Mouse (Mus musculus) liver, postnatal 0 days (tissue): ENCODE measurements around the gene Fam241a. TPM values are rescaled to one million over a fixed set of nuclear protein-coding genes. Genes with fewer than 3 reads are reported as not detected.

Experiments used
- ATAC-seq: fragments of 200-750 bp; cut with Nextera tagmentation; 2 replicates; pipeline ENCODE4 v1.8.0; 2017; ENCODE audit warnings: mild to moderate bottlenecking, moderate library complexity
- DNase-seq: peaks from one replicate; pipeline ENCODE4 v3.0.0-alpha.2; 2016
- H3K27ac ChIP-seq: fragments of 300-500 bp; sonication (generic); 2 replicates; pipeline ENCODE4 v1.5.1; 2014; ENCODE audit warnings: antibody characterized with exemption, moderate library complexity, mild to moderate bottlenecking, low read depth
- H3K27me3 ChIP-seq: fragments of 300-500 bp; sonication (generic); 2 replicates; pipeline ENCODE4 v1.6.1; 2014; ENCODE audit warnings: low read length, control low read depth, mixed read lengths; ENCODE audit not compliant: insufficient read depth
- H3K36me3 ChIP-seq: fragments of 300-500 bp; sonication (generic); replicated peaks from 2 replicates; pipeline ENCODE4 v1.6.1; 2014; ENCODE audit warnings: mild to moderate bottlenecking, control low read depth, low read length, moderate library complexity, mixed read lengths; ENCODE audit not compliant: insufficient read depth
- H3K4me1 ChIP-seq: fragments of 300-500 bp; sonication (generic); 2 replicates; pipeline ENCODE4 v1.6.1; 2014; ENCODE audit warnings: antibody characterized with exemption, mild to moderate bottlenecking, control low read depth; ENCODE audit not compliant: insufficient read depth
- H3K4me2 ChIP-seq: fragments of 300-500 bp; sonication (generic); 2 replicates; pipeline ENCODE4 v1.6.1; 2014; ENCODE audit warnings: low read depth, mild to moderate bottlenecking, low read length, moderate library complexity, mixed read lengths
- H3K4me3 ChIP-seq: fragments of 300-500 bp; sonication (generic); 2 replicates; pipeline ENCODE4 v1.5.1; 2014; ENCODE audit warnings: low read depth, low read length
- H3K9ac ChIP-seq: fragments of 300-500 bp; sonication (generic); replicated peaks from 2 replicates; pipeline ENCODE4 v1.6.1; 2014; ENCODE audit warnings: mild to moderate bottlenecking, moderate library complexity
- H3K9me3 ChIP-seq: fragments of 300-500 bp; sonication (generic); 2 replicates; pipeline ENCODE4 v1.6.1; 2016; ENCODE audit warnings: mild to moderate bottlenecking, control low read depth, low read length, mixed read lengths
- CTCF ChIP-seq: sonication (generic); IDR thresholded peaks from 2 replicates; pipeline ENCODE4 v1.5.1; 2016; ENCODE audit warnings: antibody characterized with exemption, low read depth
- EP300 ChIP-seq: IDR thresholded peaks from 2 replicates; pipeline ENCODE4 v1.6.1; 2016; ENCODE audit warnings: antibody characterized with exemption, low read depth, mild to moderate bottlenecking
- WGBS: fragments of 180-500 bp; shearing (Covaris S2); extraction: QIAGEN DNeasy Blood & Tissue Kit; methylation state at CpG from one replicate; pipeline ENCODE4 v1.1.7; 2014; ENCODE audit not compliant: insufficient replicate concordance; 5-methylcytosine and 5-hydroxymethylcytosine counted together
- polyA plus RNA-seq: library from polyadenylated mRNA; unstranded; fragments of >200 nt; fragmentation: Nextera tagmentation; extraction: Ambion mirVana; gene quantifications from 2 replicates; pipeline ENCODE4 v1.2.1, GENCODE M21; 2015

The Fam241a gene
- polyA plus RNA-seq, 1 experiment from 2014 or later = 25.5 TPM

GRCm38 (mm10) chr3:127923183-127923582, 27.1 kb upstream of the Fam241a start:
- Histone ChIP-seq H3K4me3 (no peak overlapping the region), H3K9me3 (no peaks in the 10 kb centered on the region), H3K36me3 (no peaks in the 10 kb centered on the region), H3K4me1 (no peaks in the 10 kb centered on the region), H3K4me2 (no peak overlapping the region), H3K27ac (no peak overlapping the region), H3K27me3 (no peaks in the 10 kb centered on the region), H3K9ac (no peak overlapping the region)
- TF ChIP-seq EP300 (no peak), CTCF (no peak)
- ATAC-seq (no peak), DNase-seq (no peak)
- 35% methylated on average over 2 of the region's 2 CpGs for WGBS

- H3K4me1 ChIP-seq = 0 out of 2 replicates have a peak, but pooled peaks cover 2% of the 10 kb centered on the region
- no peak overlapping the region for H3K27ac ChIP-seq
- DNase-seq (no peak), ATAC-seq (no peak)
- H3K9ac ChIP-seq = no peak overlapping the region
- no peak overlapping the region for H3K4me3 ChIP-seq
- H3K36me3 ChIP-seq = no peaks in the 10 kb centered on the region
- H3K4me2 ChIP-seq = no peak overlapping the region
- 71% methylated on average over 5 of the region's 5 CpGs for WGBS
- no peaks in the 10 kb centered on the region for H3K9me3 ChIP-seq
- H3K27me3 ChIP-seq = no peaks in the 10 kb centered on the region
- TF ChIP-seq EP300 (no peak), CTCF (no peak)
Observed at GRCm38 (mm10) chr3:127922125-127922524, 26.0 kb upstream of the Fam241a start.

GRCm38 (mm10) chr3:127917999-127918661, 22.0 kb upstream of the Fam241a start:
- Histone ChIP-seq H3K4me1 (peaks cover 12% of the 10 kb centered on the region), H3K9ac (no peak overlapping the region), H3K4me2 (peak overlapping the region; percentile 50), H3K36me3 (no peaks in the 10 kb centered on the region), H3K9me3 (no peaks in the 10 kb centered on the region), H3K27ac (no peak overlapping the region), H3K27me3 (no peaks in the 10 kb centered on the region), H3K4me3 (peak overlapping the region; percentile 15; the same call in 1 of the 2 replicates)
- TF ChIP-seq CTCF (no peak), EP300 (no peak)
- WGBS = 45% methylated on average over 9 of the region's 9 CpGs
- peak; percentile 22; the same call in 1 of the 2 replicates for ATAC-seq
- peak; percentile 39 for DNase-seq

GRCm38 (mm10) chr3:127917549-127917948, 21.4 kb upstream of the Fam241a start:
- ATAC-seq = no peak
- Histone ChIP-seq H3K4me2 (peak overlapping the region; percentile 50), H3K27ac (no peak overlapping the region), H3K27me3 (no peaks in the 10 kb centered on the region), H3K4me3 (peak overlapping the region; percentile 17; the same call in 1 of the 2 replicates), H3K36me3 (no peaks in the 10 kb centered on the region), H3K9ac (no peak overlapping the region), H3K4me1 (peaks cover 12% of the 10 kb centered on the region), H3K9me3 (no peaks in the 10 kb centered on the region)
- WGBS = 73% methylated on average over 3 of the region's 3 CpGs
- TF ChIP-seq CTCF (no peak), EP300 (no peak)
- DNase-seq = no peak

GRCm38 (mm10) chr3:127915656-127916334, 19.7 kb upstream of the Fam241a start:
- Histone ChIP-seq H3K9ac (no peak overlapping the region), H3K4me3 (peak overlapping the region; percentile 17), H3K4me2 (no peak overlapping the region), H3K4me1 (peaks cover 12% of the 10 kb centered on the region), H3K36me3 (no peaks in the 10 kb centered on the region), H3K27me3 (no peaks in the 10 kb centered on the region), H3K27ac (no peak overlapping the region), H3K9me3 (no peaks in the 10 kb centered on the region)
- TF ChIP-seq EP300 = no peak
- no peak for TF ChIP-seq CTCF
- ATAC-seq (peak; percentile 55), DNase-seq (no peak)
- WGBS = 83% methylated on average over 3 of the region's 3 CpGs

- no peaks in the 10 kb centered on the region for H3K27me3 ChIP-seq
- WGBS = 29% methylated on average over 16 of the region's 16 CpGs
- ATAC-seq (peak; percentile 75), DNase-seq (no peak)
- H3K27ac ChIP-seq = peak overlapping the region; percentile 71
- H3K9me3 ChIP-seq = no peaks in the 10 kb centered on the region
- peaks cover 12% of the 10 kb centered on the region for H3K4me1 ChIP-seq
- peak overlapping the region; percentile 32 for H3K9ac ChIP-seq
- peak overlapping the region; percentile 58 for H3K4me2 ChIP-seq
- TF ChIP-seq EP300 (no peak), CTCF (no peak)
- H3K4me3 ChIP-seq = peak overlapping the region; percentile 22; the same call in 1 of the 2 replicates
- H3K36me3 ChIP-seq = no peaks in the 10 kb centered on the region
Observed at GRCm38 (mm10) chr3:127913885-127914709, 18.0 kb upstream of the Fam241a start.
